Mouse (Mus musculus): ENCODE measurements around the gene Pip5k1a. TPM values are rescaled to one million over a fixed set of nuclear protein-coding genes. Genes with fewer than 3 reads are reported as not detected.
"Not testable (repeated sequence)": the region's sequence is repeated elsewhere in the genome, so short reads cannot be mapped to it uniquely, and the experiment has no call there.

Gene Pip5k1a
- polyA plus RNA-seq, 1 experiment from 2014 or later, result 12.2 TPM

- Histone ChIP-seq H3K9me3 (ENCODE audit: low read depth, low read length) (no peaks in the 10 kb centered on the region), H3K27ac (ENCODE audit: low read depth) (no peak overlapping the region), H3K9ac (no peak overlapping the region), H3K36me3 (ENCODE audit: insufficient read depth) (peaks cover 80% of the 10 kb centered on the region), H3K4me3 (ENCODE audit: low read depth, low read length) (no peak overlapping the region), H3K27me3 (ENCODE audit: insufficient read depth, low read length) (no peaks in the 10 kb centered on the region), H3K4me2 (no peak overlapping the region), H3K4me1 (ENCODE audit: insufficient read depth) (no peaks in the 10 kb centered on the region)
- WGBS, result 93% methylated on average over 2 of the region's 2 CpGs
- TF ChIP-seq CTCF (IDR thresholded peaks at IDR 0.05; ENCODE audit: low read depth), result no peak
- DNase-seq (no peak), ATAC-seq (ENCODE audit: insufficient read depth) (no peak)
Observed at GRCm38 (mm10) chr3:95117751-95118150, 11.0 kb upstream of the Pip5k1a start.

- Histone ChIP-seq H3K36me3 (ENCODE audit: insufficient read depth) (peaks cover 30% of the 10 kb centered on the region), H3K4me1 (ENCODE audit: insufficient read depth) (peaks cover 7% of the 10 kb centered on the region; the same call in 1 of the 2 replicates), H3K4me2 (peak overlapping the region; percentile 60), H3K27ac (ENCODE audit: low read depth) (no peak overlapping the region), H3K27me3 (ENCODE audit: insufficient read depth, low read length) (no peaks in the 10 kb centered on the region), H3K9me3 (ENCODE audit: low read depth, low read length) (no peaks in the 10 kb centered on the region), H3K4me3 (ENCODE audit: low read depth, low read length) (peak overlapping the region; percentile 75; the same call in 1 of the 2 replicates), H3K9ac (no peak overlapping the region)
- ATAC-seq (ENCODE audit: insufficient read depth) (no peak), DNase-seq (no peak)
- 96% methylated on average over 1 of the region's 1 CpGs for WGBS
- no peak for TF ChIP-seq CTCF (IDR thresholded peaks at IDR 0.05; ENCODE audit: low read depth)
Observed at GRCm38 (mm10) chr3:95112760-95113159, 6.0 kb upstream of the Pip5k1a start.

GRCm38 (mm10) chr3:95110911-95111726, 4.4 kb upstream of the Pip5k1a start, which contains the start of gene Vps72:
TSS of gene Vps72 (plus strand) at chr3:95111022.
- DNase-seq (peak; percentile 96), ATAC-seq (ENCODE audit: insufficient read depth) (peak; percentile 73)
- Histone ChIP-seq H3K4me1 (ENCODE audit: insufficient read depth) (peaks cover 7% of the 10 kb centered on the region; the same call in 1 of the 2 replicates), H3K4me3 (ENCODE audit: low read depth, low read length) (peak within 1 kb of the TSS; percentile 75), H3K4me2 (peak within 1 kb of the TSS; percentile 60), H3K9me3 (ENCODE audit: low read depth, low read length) (no peaks in the 10 kb centered on the region), H3K27ac (ENCODE audit: low read depth) (peak within 1 kb of the TSS; percentile 98), H3K9ac (peak within 1 kb of the TSS; percentile 89), H3K27me3 (ENCODE audit: insufficient read depth, low read length) (no peaks in the 10 kb centered on the region), H3K36me3 (ENCODE audit: insufficient read depth) (peaks cover 17% of the 10 kb centered on the region)
- TF ChIP-seq CTCF (IDR thresholded peaks at IDR 0.05; ENCODE audit: low read depth), result 0 out of 2 replicates have a peak, but pooled peaks have one; percentile 1
- under 1% methylated on average over 54 of the region's 54 CpGs for WGBS

GRCm38 (mm10) chr3:95107898-95108297, 1.2 kb upstream of the Pip5k1a start:
- peaks cover 7% of the 10 kb centered on the region; the same call in 1 of the 2 replicates for H3K4me1 ChIP-seq (ENCODE audit: insufficient read depth)
- peak; percentile 27 for TF ChIP-seq CTCF (IDR thresholded peaks at IDR 0.05; ENCODE audit: low read depth)
- no peak for ATAC-seq (ENCODE audit: insufficient read depth)
- DNase-seq, result peak; percentile 61
- H3K27me3 ChIP-seq (ENCODE audit: insufficient read depth, low read length), result no peaks in the 10 kb centered on the region
- H3K4me2 ChIP-seq, result no peak overlapping the region
- no peaks in the 10 kb centered on the region for H3K36me3 ChIP-seq (ENCODE audit: insufficient read depth)
- no peak overlapping the region for H3K9ac ChIP-seq
- WGBS, result 60% methylated on average over 2 of the region's 2 CpGs
- no peak overlapping the region for H3K4me3 ChIP-seq (ENCODE audit: low read depth, low read length)
- no peak overlapping the region for H3K27ac ChIP-seq (ENCODE audit: low read depth)
- H3K9me3 ChIP-seq (ENCODE audit: low read depth, low read length), result no peaks in the 10 kb centered on the region

GRCm38 (mm10) chr3:95107308-95107707, 578 bp upstream of the Pip5k1a start:
- ATAC-seq (ENCODE audit: insufficient read depth); H3K9ac ChIP-seq; H3K4me1 ChIP-seq (ENCODE audit: insufficient read depth); DNase-seq; H3K9me3 ChIP-seq (ENCODE audit: low read depth, low read length); H3K36me3 ChIP-seq (ENCODE audit: insufficient read depth); H3K27ac ChIP-seq (ENCODE audit: low read depth); H3K27me3 ChIP-seq (ENCODE audit: insufficient read depth, low read length): not testable (repeated sequence)
- Histone ChIP-seq H3K4me2 (peak overlapping the region; percentile 65), H3K4me3 (ENCODE audit: low read depth, low read length) (peak overlapping the region; percentile 74)

GRCm38 (mm10) chr3:95105586-95106337, 968 bp downstream of the Pip5k1a start:
- DNase-seq (peak; percentile 12), ATAC-seq (ENCODE audit: insufficient read depth) (no peak; the same call in 1 of the 2 replicates)
- H3K27ac ChIP-seq (ENCODE audit: low read depth), result peak overlapping the region; percentile 80
- no peaks in the 10 kb centered on the region for H3K27me3 ChIP-seq (ENCODE audit: insufficient read depth, low read length)
- H3K36me3 ChIP-seq (ENCODE audit: insufficient read depth), result peaks cover 4% of the 10 kb centered on the region
- peak overlapping the region; percentile 79 for H3K4me2 ChIP-seq
- TF ChIP-seq CTCF (IDR thresholded peaks at IDR 0.05; ENCODE audit: low read depth), result no peak
- no peaks in the 10 kb centered on the region for H3K4me1 ChIP-seq (ENCODE audit: insufficient read depth)
- H3K9ac ChIP-seq, result peak overlapping the region; percentile 83
- under 1% methylated on average over 16 of the region's 16 CpGs for WGBS
- peak overlapping the region; percentile 74 for H3K4me3 ChIP-seq (ENCODE audit: low read depth, low read length)
- H3K9me3 ChIP-seq (ENCODE audit: low read depth, low read length), result no peaks in the 10 kb centered on the region

GRCm38 (mm10) chr3:95105121-95105520, 1.6 kb downstream of the Pip5k1a start:
- no peaks in the 10 kb centered on the region for H3K27me3 ChIP-seq (ENCODE audit: insufficient read depth, low read length)
- ATAC-seq (ENCODE audit: insufficient read depth) (no peak), DNase-seq (no peak)
- 33% methylated on average over 4 of the region's 4 CpGs for WGBS
- no peaks in the 10 kb centered on the region for H3K9me3 ChIP-seq (ENCODE audit: low read depth, low read length)
- H3K9ac ChIP-seq, result peak overlapping the region; percentile 83
- peaks cover 4% of the 10 kb centered on the region for H3K36me3 ChIP-seq (ENCODE audit: insufficient read depth)
- peak overlapping the region; percentile 74 for H3K4me3 ChIP-seq (ENCODE audit: low read depth, low read length)
- no peak overlapping the region for H3K27ac ChIP-seq (ENCODE audit: low read depth)
- no peaks in the 10 kb centered on the region for H3K4me1 ChIP-seq (ENCODE audit: insufficient read depth)
- peak overlapping the region; percentile 79 for H3K4me2 ChIP-seq
- no peak for TF ChIP-seq CTCF (IDR thresholded peaks at IDR 0.05; ENCODE audit: low read depth)
